In the genomic region with DNA sequence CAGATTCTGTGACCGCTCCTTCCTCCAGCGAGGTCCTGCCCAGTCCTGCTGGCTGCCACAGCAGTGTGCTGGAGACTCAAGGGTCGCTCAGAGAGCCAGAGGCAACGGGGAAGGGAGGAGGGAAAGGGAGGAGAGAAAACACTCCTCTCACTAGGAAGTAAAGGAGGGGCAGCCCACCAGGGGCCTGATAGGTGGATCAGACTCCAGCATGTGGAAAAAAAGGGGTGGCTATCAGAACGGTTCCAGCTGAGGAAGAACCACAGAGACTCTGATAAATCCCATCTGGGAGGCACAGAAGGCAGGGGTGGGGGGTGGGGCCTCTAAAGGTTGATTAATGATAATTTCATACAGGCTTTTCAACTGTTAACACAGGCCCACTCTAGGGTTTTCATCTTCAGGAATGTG, we compare ENCODE assay signal across 10 mouse cellular contexts. TPM values are rescaled to one million over a fixed set of nuclear protein-coding genes. Genes with fewer than 3 reads are reported as not detected.
A peak's percentile ranks its signal among the peaks of the same experiment; 100 is the strongest.
DNase-seq lines count a peak whose midpoint lies in the region; ATAC-seq and TF ChIP-seq lines count a peak whose summit lies in the region.
"Had no signal": no experiment of that assay in that cellular context is flagged by ENCODE, and none has a peak within 500 bp of the region (broad histone marks: within the 10 kb centered on the region; RNA-seq: fewer than 3 reads in every experiment).

No protein-coding gene starts in this region.

- H3K4me2 ChIP-seq in limb, embryonic 12.5 days: no peak overlapping the region
- peak overlapping the region; percentile 29 for H3K4me2 ChIP-seq in stomach, embryonic 16.5 days (ENCODE audit: low read depth, low read length)

- peak overlapping the region; percentile 68 for H3K27ac ChIP-seq in gastrocnemius, adult 2 months
- H3K27ac ChIP-seq in limb, embryonic 12.5 days: peak overlapping the region; percentile 50; the same call in 1 of the 2 replicates
- H3K27ac ChIP-seq in stomach, embryonic 16.5 days (ENCODE audit: low read length): peak overlapping the region; percentile 83

- 11% methylated on average over 5 of the region's 5 CpGs for WGBS in limb, embryonic 12.5 days
- 2% methylated on average over 5 of the region's 5 CpGs for WGBS in stomach, embryonic 16.5 days

- intact Hi-C loops in gastrocnemius, adult 2 months (cut with DNase I): no loop called here

- H3K9ac ChIP-seq in limb, embryonic 12.5 days (replicated peaks): no peak overlapping the region
- H3K9ac ChIP-seq in stomach, embryonic 16.5 days (ENCODE audit: low read length): peak overlapping the region; percentile 51

- no peak for DNase-seq in gastrocnemius, adult 2 months
- DNase-seq in gastrocnemius, postnatal 10 days: no peak
- peak; percentile 63 for DNase-seq in retina, postnatal 1 day
- no peak for DNase-seq in retina, embryonic 14.5 days (ENCODE audit: low spot score)
- DNase-seq in thymus, postnatal 4 days: no peak
- DNase-seq in natural killer cell, adult 2 months (ENCODE audit: low spot score in 2 of 2): no peak
- DNase-seq: B cell, adult 2 months; layer of hippocampus, adult 9-11 months had no signal

- no peak for TF ChIP-seq CTCF in gastrocnemius, adult 2 months (IDR thresholded peaks at IDR 0.05)

- H3K9me3 ChIP-seq in limb, embryonic 12.5 days: no peaks in the 10 kb centered on the region
- H3K9me3 ChIP-seq in stomach, embryonic 16.5 days (replicated peaks; ENCODE audit: control insufficient read depth, low read length): no peaks in the 10 kb centered on the region

- H3K4me1 ChIP-seq in limb, embryonic 12.5 days (replicated peaks): peaks cover 37% of the 10 kb centered on the region
- H3K4me1 ChIP-seq in stomach, embryonic 16.5 days (ENCODE audit: control insufficient read depth, insufficient read depth, low read length): peaks cover 36% of the 10 kb centered on the region

- no peaks in the 10 kb centered on the region for H3K27me3 ChIP-seq in limb, embryonic 12.5 days
- no peaks in the 10 kb centered on the region for H3K27me3 ChIP-seq in stomach, embryonic 16.5 days (ENCODE audit: control insufficient read depth, insufficient read depth, low read length)

- no peak overlapping the region for H3K4me3 ChIP-seq in gastrocnemius, adult 2 months
- H3K4me3 ChIP-seq in limb, embryonic 12.5 days (replicated peaks): no peak overlapping the region
- H3K4me3 ChIP-seq in stomach, embryonic 16.5 days (replicated peaks; ENCODE audit: low read length): no peak overlapping the region

- H3K36me3 ChIP-seq in limb, embryonic 12.5 days: peaks cover 47% of the 10 kb centered on the region
- peaks cover 13% of the 10 kb centered on the region; the same call in 1 of the 2 replicates for H3K36me3 ChIP-seq in stomach, embryonic 16.5 days (ENCODE audit: control insufficient read depth, insufficient read depth, low read length)

- ATAC-seq in limb, embryonic 12.5 days (ENCODE audit: insufficient number of reproducible peaks, insufficient read depth, low FRiP score, low TSS enrichment, low read depth): no peak
- peak; percentile 79 for ATAC-seq in stomach, embryonic 16.5 days (ENCODE audit: insufficient read depth, low FRiP score)

RNA-seq across cellular contexts. Expression of gene Plekho2, which starts 24.8 kb away (rescaled TPM):
- total RNA-seq in gastrocnemius, adult 2 months (2021): 1 to 10 TPM; 4.4 to 4.5 TPM
- total RNA-seq in gastrocnemius, postnatal 10 days (2021): 10 to 100 TPM; 11.4 to 17.3 TPM
- 12.2 and 15.0 TPM in 2 replicates for polyA plus RNA-seq in limb, embryonic 12.5 days (2016; fragmentation: Nextera tagmentation; extraction: Ambion mirVana)
- polyA plus RNA-seq in stomach, embryonic 16.5 days (2015; fragmentation: Nextera tagmentation; extraction: Ambion mirVana): 21.4 and 23.0 TPM in 2 replicates

RNA-seq across cellular contexts. Expression of gene Pif1, which starts 32.0 kb away (rescaled TPM):
- total RNA-seq in gastrocnemius, adult 2 months (2021): not detected
- total RNA-seq in gastrocnemius, postnatal 10 days (2021): 1 to 10 TPM in 1 of 2 experiments, under 1 TPM in 1; 0.92 to 1.4 TPM
- polyA plus RNA-seq in limb, embryonic 12.5 days (2016; fragmentation: Nextera tagmentation; extraction: Ambion mirVana): 21.7 and 22.8 TPM in 2 replicates
- polyA plus RNA-seq in stomach, embryonic 16.5 days (2015; fragmentation: Nextera tagmentation; extraction: Ambion mirVana): 12.2 and 12.7 TPM in 2 replicates

RNA-seq across cellular contexts. Expression of gene Ankdd1a, which starts 35.0 kb away (rescaled TPM):
- total RNA-seq in gastrocnemius, adult 2 months (2021): not detected
- not detected for total RNA-seq in gastrocnemius, postnatal 10 days (2021)
- not detected in 2 replicates for polyA plus RNA-seq in limb, embryonic 12.5 days (2016; fragmentation: Nextera tagmentation; extraction: Ambion mirVana)
- 0.19 and 0.65 TPM in 2 replicates for polyA plus RNA-seq in stomach, embryonic 16.5 days (2015; fragmentation: Nextera tagmentation; extraction: Ambion mirVana)
